Mouse (Mus musculus) midbrain, embryonic 14.5 days (tissue): ENCODE results near the gene Slc25a34. TPM values are rescaled to one million over a fixed set of nuclear protein-coding genes. Genes with fewer than 3 reads are reported as not detected.
A peak's percentile ranks its signal among the peaks of the same experiment; 100 is the strongest.

Source experiments
- ATAC-seq: fragments of 200-750 bp; cut with Nextera tagmentation; 2 replicates; pipeline ENCODE4 v1.8.0; 2017; ENCODE audit warnings: moderate number of reproducible peaks, moderate library complexity; ENCODE audit not compliant: low FRiP score, low TSS enrichment
- DNase-seq: peaks from one replicate; pipeline ENCODE4 v3.0.0-alpha.2; 2015
- H3K27ac ChIP-seq: fragments of 300-500 bp; sonication (generic); replicated peaks from 2 replicates; pipeline ENCODE4 v1.5.1; 2014; ENCODE audit warnings: mild to moderate bottlenecking, low read depth, low read length, moderate library complexity
- H3K27me3 ChIP-seq: fragments of 300-500 bp; sonication (generic); 2 replicates; pipeline ENCODE4 v1.6.1; 2014; ENCODE audit warnings: low read length, control low read depth, mixed read lengths; ENCODE audit not compliant: control insufficient read depth, insufficient read depth
- H3K36me3 ChIP-seq: fragments of 300-500 bp; sonication (generic); 2 replicates; pipeline ENCODE4 v1.6.1; 2014; ENCODE audit warnings: low read length, control low read depth; ENCODE audit not compliant: control insufficient read depth, insufficient read depth
- H3K4me1 ChIP-seq: fragments of 300-500 bp; sonication (generic); 2 replicates; pipeline ENCODE4 v1.6.1; 2014; ENCODE audit warnings: mild to moderate bottlenecking, antibody characterized with exemption, low read length, control low read depth; ENCODE audit not compliant: control insufficient read depth, insufficient read depth
- H3K4me2 ChIP-seq: fragments of 300-500 bp; sonication (generic); 2 replicates; pipeline ENCODE4 v1.6.1; 2014; ENCODE audit warnings: mild to moderate bottlenecking, low read length, moderate library complexity
- H3K4me3 ChIP-seq: fragments of 300-500 bp; sonication (generic); replicated peaks from 2 replicates; pipeline ENCODE4 v1.5.1; 2014; ENCODE audit warnings: low read depth, low read length
- H3K9ac ChIP-seq: fragments of 300-500 bp; sonication (generic); replicated peaks from 2 replicates; pipeline ENCODE4 v1.6.1; 2014; ENCODE audit warnings: mild to moderate bottlenecking, low read length, moderate library complexity
- H3K9me3 ChIP-seq: fragments of 300-500 bp; sonication (generic); 2 replicates; pipeline ENCODE4 v1.6.1; 2016; ENCODE audit warnings: low read length, control low read depth, mixed read lengths; ENCODE audit not compliant: control insufficient read depth
- WGBS: fragments of 180-500 bp; shearing (Covaris S2); extraction: QIAGEN DNeasy Blood & Tissue Kit; methylation state at CpG from one replicate; pipeline ENCODE4 v1.1.7; 2014; 5-methylcytosine and 5-hydroxymethylcytosine counted together
- polyA plus RNA-seq: library from polyadenylated mRNA; unstranded; fragments of >200 nt; fragmentation: Nextera tagmentation; extraction: Ambion mirVana; gene quantifications from 2 replicates; pipeline ENCODE4 v1.2.1, GENCODE M21; 2014

The Slc25a34 gene
- polyA plus RNA-seq, 1 experiment from 2014 or later, result 0.11 TPM

GRCm38 (mm10) chr4:141659739-141660138 is 36.1 kb upstream of the Slc25a34 start:
- H3K4me3 ChIP-seq, result no peak overlapping the region
- no peaks in the 10 kb centered on the region for H3K27me3 ChIP-seq
- H3K9ac ChIP-seq, result no peak overlapping the region
- no peaks in the 10 kb centered on the region for H3K9me3 ChIP-seq
- H3K36me3 ChIP-seq, result peaks cover 22% of the 10 kb centered on the region
- DNase-seq (no peak), ATAC-seq (no peak)
- H3K27ac ChIP-seq, result no peak overlapping the region
- H3K4me2 ChIP-seq, result no peak overlapping the region
- H3K4me1 ChIP-seq, result peaks cover 9% of the 10 kb centered on the region
- 70% methylated on average over 4 of the region's 4 CpGs for WGBS

- no peak overlapping the region for H3K9ac ChIP-seq
- H3K27me3 ChIP-seq, result no peaks in the 10 kb centered on the region
- 95% methylated on average over 6 of the region's 6 CpGs for WGBS
- H3K4me1 ChIP-seq, result peaks cover 9% of the 10 kb centered on the region
- H3K36me3 ChIP-seq, result peaks cover 25% of the 10 kb centered on the region
- ATAC-seq (no peak), DNase-seq (no peak)
- no peaks in the 10 kb centered on the region for H3K9me3 ChIP-seq
- H3K27ac ChIP-seq, result no peak overlapping the region
- no peak overlapping the region for H3K4me2 ChIP-seq
- H3K4me3 ChIP-seq, result no peak overlapping the region
Measured at GRCm38 (mm10) chr4:141658846-141659484, 35.3 kb upstream of the Slc25a34 start.

- Histone ChIP-seq H3K9ac (no peak overlapping the region), H3K27me3 (no peaks in the 10 kb centered on the region), H3K27ac (no peak overlapping the region), H3K36me3 (peaks cover 34% of the 10 kb centered on the region), H3K4me2 (no peak overlapping the region), H3K9me3 (no peaks in the 10 kb centered on the region), H3K4me3 (no peak overlapping the region), H3K4me1 (peaks cover 4% of the 10 kb centered on the region; the same call in 1 of the 2 replicates)
- WGBS, result 68% methylated on average over 8 of the region's 8 CpGs
- no peak for ATAC-seq
- DNase-seq, result no peak
Measured at GRCm38 (mm10) chr4:141656932-141657331, 33.3 kb upstream of the Slc25a34 start.

- Histone ChIP-seq H3K4me2 (no peak overlapping the region), H3K4me3 (no peak overlapping the region), H3K27me3 (no peaks in the 10 kb centered on the region), H3K4me1 (peaks cover 4% of the 10 kb centered on the region; the same call in 1 of the 2 replicates), H3K36me3 (peaks cover 40% of the 10 kb centered on the region), H3K27ac (no peak overlapping the region), H3K9ac (no peak overlapping the region), H3K9me3 (no peaks in the 10 kb centered on the region)
- 92% methylated on average over 12 of the region's 12 CpGs for WGBS
- no peak for ATAC-seq
- DNase-seq, result no peak
Measured at GRCm38 (mm10) chr4:141655908-141656608, 32.4 kb upstream of the Slc25a34 start.

GRCm38 (mm10) chr4:141654509-141654908 is 30.9 kb upstream of the Slc25a34 start:
- WGBS, result 94% methylated on average over 6 of the region's 6 CpGs
- H3K36me3 ChIP-seq, result peaks cover 27% of the 10 kb centered on the region
- DNase-seq (no peak), ATAC-seq (no peak)
- no peaks in the 10 kb centered on the region for H3K9me3 ChIP-seq
- no peak overlapping the region for H3K4me2 ChIP-seq
- no peak overlapping the region for H3K9ac ChIP-seq
- peaks cover 4% of the 10 kb centered on the region; the same call in 1 of the 2 replicates for H3K4me1 ChIP-seq
- H3K27me3 ChIP-seq, result no peaks in the 10 kb centered on the region
- no peak overlapping the region for H3K4me3 ChIP-seq
- H3K27ac ChIP-seq, result no peak overlapping the region

GRCm38 (mm10) chr4:141653813-141654212 is 30.2 kb upstream of the Slc25a34 start:
- ATAC-seq, result no peak
- 93% methylated on average over 13 of the region's 13 CpGs for WGBS

GRCm38 (mm10) chr4:141653044-141653443 is 29.4 kb upstream of the Slc25a34 start:
- no peak for ATAC-seq
- H3K9me3 ChIP-seq, result no peaks in the 10 kb centered on the region
- no peaks in the 10 kb centered on the region for H3K27me3 ChIP-seq

More at GRCm38 (mm10) chr4:141653813-141654212, 30.2 kb upstream of the Slc25a34 start:
- Histone ChIP-seq H3K4me3 (no peak overlapping the region), H3K4me2 (no peak overlapping the region), H3K27me3 (no peaks in the 10 kb centered on the region), H3K9me3 (no peaks in the 10 kb centered on the region), H3K4me1 (peaks cover 4% of the 10 kb centered on the region; the same call in 1 of the 2 replicates), H3K36me3 (peaks cover 30% of the 10 kb centered on the region), H3K27ac (no peak overlapping the region), H3K9ac (no peak overlapping the region)
- DNase-seq, result no peak

GRCm38 (mm10) chr4:141651944-141652343 is 28.3 kb upstream of the Slc25a34 start:
- Histone ChIP-seq H3K4me1 (peaks cover 4% of the 10 kb centered on the region; the same call in 1 of the 2 replicates), H3K27ac (0 out of 2 replicates have a peak overlapping the region, but pooled peaks have one; percentile 8), H3K4me2 (no peak overlapping the region), H3K9ac (no peak overlapping the region), H3K27me3 (no peaks in the 10 kb centered on the region), H3K4me3 (no peak overlapping the region), H3K9me3 (no peaks in the 10 kb centered on the region), H3K36me3 (peaks cover 26% of the 10 kb centered on the region; the same call in 1 of the 2 replicates)
- DNase-seq (no peak), ATAC-seq (no peak)
- 80% methylated on average over 10 of the region's 10 CpGs for WGBS

More at GRCm38 (mm10) chr4:141653044-141653443, 29.4 kb upstream of the Slc25a34 start:
- Histone ChIP-seq H3K4me1 (peaks cover 4% of the 10 kb centered on the region; the same call in 1 of the 2 replicates), H3K36me3 (peaks cover 27% of the 10 kb centered on the region; the same call in 1 of the 2 replicates), H3K27ac (no peak overlapping the region), H3K4me3 (no peak overlapping the region), H3K4me2 (no peak overlapping the region), H3K9ac (no peak overlapping the region)
- DNase-seq, result no peak
- WGBS, result 96% methylated on average over 8 of the region's 8 CpGs
